Mouse (Mus musculus) stomach, embryonic 15.5 days (tissue): ENCODE results near the gene Thada. TPM values are rescaled to one million over a fixed set of nuclear protein-coding genes. Genes with fewer than 3 reads are reported as not detected.

Experiments
- ATAC-seq: fragments of 200-750 bp; cut with Nextera tagmentation; 2 replicates; pipeline ENCODE4 v1.8.0; 2017; ENCODE audit warnings: low read depth, moderate number of reproducible peaks, moderate TSS enrichment; ENCODE audit not compliant: insufficient read depth, low FRiP score
- H3K27ac ChIP-seq: fragments of 300-500 bp; sonication (generic); 2 replicates; pipeline ENCODE4 v1.5.1; 2015; ENCODE audit warnings: mild to moderate bottlenecking, inconsistent platforms
- H3K27me3 ChIP-seq: fragments of 300-500 bp; sonication (generic); replicated peaks from 2 replicates; pipeline ENCODE4 v1.6.1; 2015; ENCODE audit warnings: inconsistent platforms
- H3K36me3 ChIP-seq: fragments of 300-500 bp; sonication (generic); 2 replicates; pipeline ENCODE4 v1.6.1; 2015; ENCODE audit warnings: inconsistent platforms
- H3K4me1 ChIP-seq: fragments of 300-500 bp; sonication (generic); 2 replicates; pipeline ENCODE4 v1.6.1; 2015; ENCODE audit warnings: inconsistent platforms
- H3K4me2 ChIP-seq: fragments of 300-500 bp; sonication (generic); 2 replicates; pipeline ENCODE4 v1.6.1; 2015; ENCODE audit warnings: mild to moderate bottlenecking, inconsistent platforms
- H3K4me3 ChIP-seq: fragments of 300-500 bp; sonication (generic); replicated peaks from 2 replicates; pipeline ENCODE4 v1.5.1; 2015; ENCODE audit warnings: inconsistent platforms
- H3K9ac ChIP-seq: fragments of 300-500 bp; sonication (generic); 2 replicates; pipeline ENCODE4 v1.6.1; 2015; ENCODE audit warnings: inconsistent platforms
- H3K9me3 ChIP-seq: fragments of 300-500 bp; sonication (generic); 2 replicates; pipeline ENCODE4 v1.6.1; 2016; ENCODE audit warnings: inconsistent platforms
- WGBS: fragments of 180-500 bp; shearing (Covaris S2); methylation state at CpG from one replicate; pipeline ENCODE4 v1.1.7; 2015; 5-methylcytosine and 5-hydroxymethylcytosine counted together
- polyA plus RNA-seq: library from polyadenylated mRNA; unstranded; fragments of >200 nt; fragmentation: Nextera tagmentation; extraction: Ambion mirVana; gene quantifications from 2 replicates; pipeline ENCODE4 v1.2.1, GENCODE M21; 2015

The Thada gene
- polyA plus RNA-seq, 1 experiment from 2014 or later, result 7.8 TPM

GRCm38 (mm10) chr17:84157743-84158460 lies 308.1 kb downstream of the Thada start:
- Histone ChIP-seq H3K4me3 (no peak overlapping the region), H3K9me3 (no peaks in the 10 kb centered on the region), H3K4me1 (peaks cover 37% of the 10 kb centered on the region), H3K4me2 (peak overlapping the region; percentile 24), H3K36me3 (no peaks in the 10 kb centered on the region), H3K27me3 (no peaks in the 10 kb centered on the region), H3K27ac (peak overlapping the region; percentile 90), H3K9ac (no peak overlapping the region)
- 58% methylated on average over 6 of the region's 6 CpGs for WGBS
- no peak for ATAC-seq

- H3K36me3 ChIP-seq, result no peaks in the 10 kb centered on the region
- H3K27ac ChIP-seq, result peak overlapping the region; percentile 90
- 45% methylated on average over 19 of the region's 19 CpGs for WGBS
- peaks cover 40% of the 10 kb centered on the region for H3K4me1 ChIP-seq
- no peak overlapping the region for H3K9ac ChIP-seq
- H3K4me3 ChIP-seq, result no peak overlapping the region
- no peaks in the 10 kb centered on the region for H3K9me3 ChIP-seq
- H3K27me3 ChIP-seq, result no peaks in the 10 kb centered on the region
- H3K4me2 ChIP-seq, result peak overlapping the region; percentile 24
- peak; percentile 85 for ATAC-seq
These were observed 309.0 kb downstream of the Thada start for GRCm38 (mm10) chr17:84156748-84157742.

GRCm38 (mm10) chr17:84156227-84156573 lies 309.8 kb downstream of the Thada start:
- no peak overlapping the region for H3K9ac ChIP-seq
- no peak overlapping the region; the same call in 1 of the 2 replicates for H3K4me2 ChIP-seq
- H3K9me3 ChIP-seq, result no peaks in the 10 kb centered on the region
- H3K27ac ChIP-seq, result peak overlapping the region; percentile 90
- no peaks in the 10 kb centered on the region for H3K36me3 ChIP-seq
- H3K4me3 ChIP-seq, result no peak overlapping the region
- H3K4me1 ChIP-seq, result peaks cover 36% of the 10 kb centered on the region
- WGBS, result 47% methylated on average over 13 of the region's 13 CpGs
- no peak for ATAC-seq
- H3K27me3 ChIP-seq, result no peaks in the 10 kb centered on the region

GRCm38 (mm10) chr17:84155516-84156226 lies 310.3 kb downstream of the Thada start:
- WGBS, result 79% methylated on average over 8 of the region's 8 CpGs
- ATAC-seq, result no peak
- peak overlapping the region; percentile 90 for H3K27ac ChIP-seq
- H3K27me3 ChIP-seq, result no peaks in the 10 kb centered on the region
- H3K4me2 ChIP-seq, result no peak overlapping the region
- no peaks in the 10 kb centered on the region for H3K9me3 ChIP-seq
- H3K4me1 ChIP-seq, result peaks cover 31% of the 10 kb centered on the region
- no peak overlapping the region for H3K4me3 ChIP-seq
- H3K9ac ChIP-seq, result no peak overlapping the region
- no peaks in the 10 kb centered on the region for H3K36me3 ChIP-seq

GRCm38 (mm10) chr17:84155029-84155338 lies 311.0 kb downstream of the Thada start:
- WGBS, result 85% methylated on average over 6 of the region's 6 CpGs
- H3K4me3 ChIP-seq, result no peak overlapping the region
- H3K36me3 ChIP-seq, result no peaks in the 10 kb centered on the region
- no peak overlapping the region for H3K4me2 ChIP-seq
- H3K27me3 ChIP-seq, result no peaks in the 10 kb centered on the region
- no peaks in the 10 kb centered on the region for H3K9me3 ChIP-seq
- no peak for ATAC-seq
- H3K27ac ChIP-seq, result no peak overlapping the region
- H3K9ac ChIP-seq, result no peak overlapping the region
- H3K4me1 ChIP-seq, result peaks cover 30% of the 10 kb centered on the region

GRCm38 (mm10) chr17:84154302-84155028 lies 311.5 kb downstream of the Thada start:
- no peak overlapping the region for H3K4me3 ChIP-seq
- WGBS, result 71% methylated on average over 11 of the region's 11 CpGs
- H3K4me1 ChIP-seq, result peaks cover 34% of the 10 kb centered on the region

GRCm38 (mm10) chr17:84152976-84153786 lies 312.8 kb downstream of the Thada start:
- Histone ChIP-seq H3K9ac (no peak overlapping the region), H3K27ac (0 out of 2 replicates have a peak overlapping the region, but pooled peaks have one; percentile 14), H3K27me3 (no peaks in the 10 kb centered on the region), H3K36me3 (no peaks in the 10 kb centered on the region), H3K4me1 (peaks cover 44% of the 10 kb centered on the region), H3K4me3 (no peak overlapping the region), H3K4me2 (no peak overlapping the region), H3K9me3 (no peaks in the 10 kb centered on the region)
- WGBS, result 68% methylated on average over 12 of the region's 12 CpGs
- ATAC-seq, result no peak

More at GRCm38 (mm10) chr17:84154302-84155028, 311.5 kb downstream of the Thada start:
- Histone ChIP-seq H3K9me3 (no peaks in the 10 kb centered on the region), H3K27ac (no peak overlapping the region), H3K9ac (no peak overlapping the region), H3K36me3 (no peaks in the 10 kb centered on the region), H3K27me3 (no peaks in the 10 kb centered on the region), H3K4me2 (no peak overlapping the region)
- ATAC-seq, result peak; percentile 2; the same call in 1 of the 2 replicates

- no peak overlapping the region for H3K9ac ChIP-seq
- no peak overlapping the region for H3K4me3 ChIP-seq
- H3K4me1 ChIP-seq, result peaks cover 43% of the 10 kb centered on the region
- no peak overlapping the region for H3K4me2 ChIP-seq
- 57% methylated on average over 6 of the region's 6 CpGs for WGBS
- H3K27ac ChIP-seq, result 0 out of 2 replicates have a peak overlapping the region, but pooled peaks have one; percentile 14
- H3K27me3 ChIP-seq, result no peaks in the 10 kb centered on the region
- no peaks in the 10 kb centered on the region for H3K9me3 ChIP-seq
- H3K36me3 ChIP-seq, result no peaks in the 10 kb centered on the region
- ATAC-seq, result no peak
These were observed 313.6 kb downstream of the Thada start for GRCm38 (mm10) chr17:84152206-84152975.

GRCm38 (mm10) chr17:84151306-84151705 lies 314.7 kb downstream of the Thada start:
- Histone ChIP-seq H3K4me1 (peaks cover 52% of the 10 kb centered on the region), H3K9me3 (no peaks in the 10 kb centered on the region), H3K4me2 (no peak overlapping the region), H3K27ac (no peak overlapping the region; the same call in 1 of the 2 replicates), H3K9ac (no peak overlapping the region), H3K4me3 (no peak overlapping the region), H3K36me3 (no peaks in the 10 kb centered on the region), H3K27me3 (no peaks in the 10 kb centered on the region)
- WGBS, result 64% methylated on average over 6 of the region's 6 CpGs
- no peak for ATAC-seq

GRCm38 (mm10) chr17:84150291-84150690 lies 315.7 kb downstream of the Thada start:
- no peaks in the 10 kb centered on the region for H3K27me3 ChIP-seq
- H3K4me3 ChIP-seq, result no peak overlapping the region
- 86% methylated on average over 8 of the region's 8 CpGs for WGBS
- H3K4me2 ChIP-seq, result no peak overlapping the region
- H3K9me3 ChIP-seq, result no peaks in the 10 kb centered on the region
- H3K9ac ChIP-seq, result no peak overlapping the region
- H3K36me3 ChIP-seq, result no peaks in the 10 kb centered on the region
- no peak overlapping the region for H3K27ac ChIP-seq
- no peak for ATAC-seq
- H3K4me1 ChIP-seq, result peaks cover 55% of the 10 kb centered on the region
